Mouse (Mus musculus) hindbrain, embryonic 14.5 days (tissue): ENCODE measurements around the gene Tmem170. TPM values are rescaled to one million over a fixed set of nuclear protein-coding genes. Genes with fewer than 3 reads are reported as not detected.

Experiments
- ATAC-seq: fragments of 200-750 bp; cut with Nextera tagmentation; 2 replicates; pipeline ENCODE4 v1.8.0; 2017; ENCODE audit warnings: moderate number of reproducible peaks, mild to moderate bottlenecking, moderate TSS enrichment, moderate library complexity; ENCODE audit not compliant: low FRiP score
- DNase-seq: peaks from one replicate; pipeline ENCODE4 v3.0.0-alpha.2; 2015; ENCODE audit warnings: low spot score
- H3K27ac ChIP-seq: fragments of 300-500 bp; sonication (generic); 2 replicates; pipeline ENCODE4 v1.5.1; 2014; ENCODE audit warnings: mild to moderate bottlenecking, moderate library complexity
- H3K27me3 ChIP-seq: fragments of 300-500 bp; sonication (generic); 2 replicates; pipeline ENCODE4 v1.6.1; 2014; ENCODE audit warnings: mild to moderate bottlenecking, low read length, mixed read lengths; ENCODE audit not compliant: control insufficient read depth, insufficient read depth
- H3K36me3 ChIP-seq: fragments of 300-500 bp; sonication (generic); replicated peaks from 2 replicates; pipeline ENCODE4 v1.6.1; 2014; ENCODE audit not compliant: control insufficient read depth, insufficient read depth
- H3K4me1 ChIP-seq: fragments of 300-500 bp; sonication (generic); replicated peaks from 2 replicates; pipeline ENCODE4 v1.6.1; 2014; ENCODE audit warnings: antibody characterized with exemption, low read length, mixed read lengths; ENCODE audit not compliant: control insufficient read depth, insufficient read depth
- H3K4me2 ChIP-seq: fragments of 300-500 bp; sonication (generic); replicated peaks from 2 replicates; pipeline ENCODE4 v1.6.1; 2014; ENCODE audit warnings: mild to moderate bottlenecking, moderate library complexity
- H3K4me3 ChIP-seq: fragments of 300-500 bp; sonication (generic); replicated peaks from 2 replicates; pipeline ENCODE4 v1.5.1; 2014; ENCODE audit warnings: mild to moderate bottlenecking, low read length
- H3K9ac ChIP-seq: fragments of 300-500 bp; sonication (generic); 2 replicates; pipeline ENCODE4 v1.6.1; 2014
- H3K9me3 ChIP-seq: fragments of 300-500 bp; sonication (generic); 2 replicates; pipeline ENCODE4 v1.6.1; 2016; ENCODE audit warnings: low read length; ENCODE audit not compliant: control insufficient read depth
- WGBS: fragments of 180-500 bp; shearing (Covaris S2); extraction: QIAGEN DNeasy Blood & Tissue Kit; methylation state at CpG from one replicate; pipeline ENCODE4 v1.1.7; 2014; 5-methylcytosine and 5-hydroxymethylcytosine counted together
- polyA plus RNA-seq: library from polyadenylated mRNA; unstranded; fragments of >200 nt; fragmentation: Nextera tagmentation; extraction: Ambion mirVana; gene quantifications from 2 replicates; pipeline ENCODE4 v1.2.1, GENCODE M21; 2014

The Tmem170 gene
- 2.8 and 3.7 TPM in 2 replicates for polyA plus RNA-seq

DNA sequence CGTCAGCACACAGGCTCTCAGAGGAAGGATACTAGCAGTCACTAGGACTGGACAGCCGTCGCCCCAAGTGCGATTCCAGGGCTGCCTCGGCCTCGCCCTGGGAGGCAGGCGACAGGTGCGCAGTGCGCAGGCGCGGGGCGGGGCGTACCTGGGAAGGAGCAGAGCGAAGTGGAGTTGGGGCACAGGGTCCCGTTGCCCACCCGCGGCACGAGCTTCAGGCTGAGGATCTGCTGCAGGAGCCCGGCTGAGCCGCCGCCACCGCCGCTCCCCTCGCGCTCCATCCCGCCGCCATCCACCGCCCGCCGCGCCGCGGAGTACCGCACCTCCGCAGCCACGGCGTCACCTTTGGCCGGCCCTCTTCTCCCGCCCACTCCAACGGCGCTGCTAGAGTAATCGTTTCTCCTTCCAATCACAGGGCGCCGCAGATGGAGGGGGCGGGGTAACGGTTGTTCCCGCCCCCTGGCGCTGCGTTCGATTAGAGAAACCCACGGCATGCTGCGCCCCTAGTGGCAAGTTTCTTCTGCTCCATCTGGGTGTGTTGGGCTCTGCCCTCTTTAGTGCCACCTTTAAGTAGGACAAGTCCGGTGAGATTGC is at the start of gene Tmem170:
Tmem170 (minus strand) TSS at position 396 of the 594 bp plus-strand sequence.
- Histone ChIP-seq H3K27me3 (no peaks in the 10 kb centered on the region), H3K36me3 (no peaks in the 10 kb centered on the region), H3K4me2 (peak within 1 kb of the TSS; percentile 67), H3K27ac (peak within 1 kb of the TSS; percentile 69; the same call in 1 of the 2 replicates), H3K4me1 (peaks cover 8% of the 10 kb centered on the region), H3K4me3 (peak within 1 kb of the TSS; percentile 86), H3K9ac (peak within 1 kb of the TSS; percentile 73), H3K9me3 (no peaks in the 10 kb centered on the region)
- DNase-seq = peak; percentile 98
- peak; percentile 99 for ATAC-seq
- WGBS = under 1% methylated on average over 50 of the region's 53 CpGs

DNA sequence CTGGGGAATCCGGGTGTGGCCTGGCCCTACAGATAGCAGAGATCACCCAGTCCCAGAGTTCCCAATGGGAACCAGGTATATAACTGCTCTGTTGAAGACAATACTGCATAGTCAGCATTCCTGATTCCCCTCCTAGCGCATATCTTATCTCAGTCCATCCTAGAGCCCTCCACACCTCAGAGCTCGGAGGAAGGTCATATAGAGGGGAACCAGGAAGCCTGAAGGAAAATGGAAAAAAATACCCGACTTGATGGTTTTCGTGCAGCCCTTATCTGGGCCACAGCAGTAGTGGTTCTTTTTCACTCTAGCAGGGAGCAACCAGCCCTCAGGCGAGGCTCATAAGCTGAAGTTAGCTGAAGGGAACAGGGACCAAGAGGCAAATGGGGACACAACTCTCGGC is 48.4 kb upstream of the Tmem170 start:
- Histone ChIP-seq H3K9ac (no peak overlapping the region), H3K27me3 (no peaks in the 10 kb centered on the region), H3K4me3 (no peak overlapping the region), H3K36me3 (0 out of 2 replicates have a peak, but pooled peaks cover 6% of the 10 kb centered on the region), H3K4me2 (no peak overlapping the region), H3K4me1 (no peaks in the 10 kb centered on the region), H3K27ac (no peak overlapping the region), H3K9me3 (no peaks in the 10 kb centered on the region)
- ATAC-seq (no peak), DNase-seq (no peak)
- WGBS = 82% methylated on average over 7 of the region's 7 CpGs

DNA sequence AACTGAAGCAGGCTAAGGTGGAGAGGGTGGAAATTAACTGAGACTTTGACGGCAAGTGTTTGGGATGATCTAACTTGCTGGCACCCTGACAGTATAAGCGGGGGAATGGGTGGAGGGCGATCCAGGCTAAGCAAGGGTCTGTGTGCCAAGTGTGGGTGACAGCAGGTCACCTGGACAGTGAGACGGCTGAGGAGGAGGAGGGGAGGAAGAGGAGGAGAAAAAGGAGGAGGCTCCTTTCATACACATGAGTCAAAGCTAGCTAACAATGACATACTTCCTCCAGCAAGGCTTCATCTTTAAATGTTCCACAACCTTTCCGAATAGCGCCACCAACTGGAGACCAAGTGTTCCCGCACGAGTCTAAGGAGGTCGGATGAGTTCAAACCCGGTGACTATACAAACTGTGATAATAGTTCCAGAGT is 46.8 kb upstream of the Tmem170 start:
- Histone ChIP-seq H3K27ac (no peak overlapping the region), H3K9me3 (no peaks in the 10 kb centered on the region), H3K9ac (no peak overlapping the region), H3K27me3 (no peaks in the 10 kb centered on the region), H3K36me3 (peaks cover 9% of the 10 kb centered on the region; the same call in 1 of the 2 replicates), H3K4me2 (no peak overlapping the region), H3K4me3 (no peak overlapping the region), H3K4me1 (no peaks in the 10 kb centered on the region)
- DNase-seq = peak; percentile 48
- no peak for ATAC-seq
- 32% methylated on average over 10 of the region's 10 CpGs for WGBS

DNA sequence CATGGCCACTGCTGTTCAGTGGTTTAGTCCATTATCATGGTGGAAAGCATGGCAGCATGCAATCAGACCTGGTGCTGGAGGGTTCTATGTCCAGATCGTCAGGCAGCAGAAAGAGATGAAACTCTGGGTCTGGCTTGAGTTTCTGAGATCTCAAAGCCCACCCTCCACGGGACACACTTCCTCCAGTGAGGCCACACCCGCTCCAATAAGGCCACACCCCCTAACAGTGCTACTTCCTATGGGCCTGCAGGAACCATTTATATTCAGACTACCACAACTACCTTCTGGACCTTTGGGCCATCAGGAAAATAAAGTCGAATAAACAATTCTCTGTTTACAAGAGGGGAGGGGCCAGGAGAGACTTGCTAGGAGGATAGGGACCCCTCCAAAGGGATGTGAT is 44.4 kb upstream of the Tmem170 start:
- H3K36me3 ChIP-seq = peaks cover 18% of the 10 kb centered on the region; the same call in 1 of the 2 replicates
- no peaks in the 10 kb centered on the region for H3K27me3 ChIP-seq
- H3K9ac ChIP-seq = no peak overlapping the region
- WGBS = 91% methylated on average over 4 of the region's 4 CpGs
- no peaks in the 10 kb centered on the region for H3K9me3 ChIP-seq
- no peak overlapping the region for H3K4me3 ChIP-seq
- no peak overlapping the region for H3K27ac ChIP-seq
- no peak for ATAC-seq
- H3K4me2 ChIP-seq = no peak overlapping the region
- no peak for DNase-seq
- H3K4me1 ChIP-seq = no peaks in the 10 kb centered on the region

DNA sequence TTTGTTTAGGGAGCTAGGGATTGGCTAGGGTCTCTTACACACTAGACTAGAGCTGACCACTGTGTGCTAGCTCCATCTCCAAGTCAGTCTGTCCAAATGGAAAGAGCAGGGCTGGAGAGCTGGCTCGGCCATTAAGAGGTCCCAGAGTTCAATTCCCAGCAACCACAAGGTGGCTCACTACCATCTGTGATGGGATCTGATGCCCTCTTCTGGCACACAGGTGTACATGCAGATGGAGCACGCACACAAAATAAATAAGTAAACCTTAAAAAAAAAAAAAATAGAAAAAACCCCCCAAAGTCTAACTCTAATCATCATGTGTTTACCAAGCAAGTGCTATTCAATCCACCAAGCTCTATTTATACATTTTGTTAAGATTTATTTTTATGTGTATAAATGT is 43.1 kb upstream of the Tmem170 start:
- Histone ChIP-seq H3K4me3 (no peak overlapping the region), H3K9me3 (no peaks in the 10 kb centered on the region), H3K9ac (no peak overlapping the region), H3K4me1 (no peaks in the 10 kb centered on the region), H3K27ac (no peak overlapping the region), H3K4me2 (no peak overlapping the region), H3K36me3 (peaks cover 18% of the 10 kb centered on the region; the same call in 1 of the 2 replicates), H3K27me3 (no peaks in the 10 kb centered on the region)
- no peak for DNase-seq
- WGBS = 86% methylated on average over 2 of the region's 2 CpGs
- no peak for ATAC-seq

DNA sequence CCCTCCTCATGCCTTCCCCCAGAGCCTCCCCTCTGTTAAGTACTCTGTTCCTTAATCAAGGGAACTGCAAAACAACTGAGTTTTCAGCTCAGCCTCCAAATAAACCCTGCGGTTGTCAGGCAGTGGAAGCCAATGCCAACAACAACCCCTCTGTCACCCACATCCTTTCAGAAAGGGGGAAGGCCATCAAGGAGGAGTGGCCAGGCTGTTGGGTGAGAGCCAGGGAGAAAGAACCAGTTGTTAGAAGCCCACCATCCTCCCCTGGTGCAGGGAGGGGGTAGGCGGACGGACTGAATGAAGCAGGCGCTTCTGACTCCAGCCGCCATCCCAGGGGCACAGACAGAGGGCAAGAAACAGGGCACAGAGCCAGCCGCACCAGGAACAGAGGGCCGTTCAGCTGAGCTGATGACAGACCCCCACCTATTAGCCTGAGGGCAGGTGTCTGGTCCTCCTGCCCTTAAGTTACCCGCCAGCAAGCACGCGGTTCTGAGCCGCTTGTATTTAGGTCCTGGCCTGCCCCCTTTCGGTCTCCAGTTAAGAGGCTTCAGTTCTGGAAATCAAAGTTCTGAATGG is 36.4 kb upstream of the Tmem170 start:
- ATAC-seq = peak; percentile 90
- DNase-seq = peak; percentile 61
- no peaks in the 10 kb centered on the region for H3K9me3 ChIP-seq
- peaks cover 14% of the 10 kb centered on the region; the same call in 1 of the 2 replicates for H3K4me1 ChIP-seq
- peaks cover 15% of the 10 kb centered on the region; the same call in 1 of the 2 replicates for H3K36me3 ChIP-seq
- no peak overlapping the region for H3K4me3 ChIP-seq
- no peaks in the 10 kb centered on the region for H3K27me3 ChIP-seq
- 32% methylated on average over 12 of the region's 12 CpGs for WGBS
- peak overlapping the region; percentile 35; the same call in 1 of the 2 replicates for H3K27ac ChIP-seq
- H3K9ac ChIP-seq = no peak overlapping the region
- H3K4me2 ChIP-seq = peak overlapping the region; percentile 21; the same call in 1 of the 2 replicates

DNA sequence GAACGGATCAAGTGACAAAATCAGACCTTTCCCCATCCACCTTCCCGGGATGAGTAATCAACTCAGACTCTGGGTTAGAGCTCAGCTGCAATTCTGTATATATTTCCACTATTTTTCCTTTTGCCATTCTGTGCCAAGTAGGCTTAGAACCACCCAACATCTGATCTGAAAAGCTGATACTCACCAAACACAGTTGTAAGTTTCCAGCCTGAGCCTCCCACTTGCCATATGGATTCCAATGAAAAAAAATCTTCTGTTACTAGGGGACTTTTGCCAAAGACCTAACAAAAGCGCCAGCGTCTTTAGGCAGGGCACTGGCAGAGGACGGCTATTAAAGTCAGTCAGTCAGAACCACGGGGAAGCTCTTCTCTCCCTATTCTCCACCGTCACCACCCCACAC is 35.0 kb upstream of the Tmem170 start:
- 35% methylated on average over 7 of the region's 7 CpGs for WGBS
- Histone ChIP-seq H3K9ac (no peak overlapping the region), H3K36me3 (0 out of 2 replicates have a peak, but pooled peaks cover 6% of the 10 kb centered on the region), H3K4me1 (peaks cover 14% of the 10 kb centered on the region; the same call in 1 of the 2 replicates), H3K4me3 (no peak overlapping the region), H3K27ac (0 out of 2 replicates have a peak overlapping the region, but pooled peaks have one; percentile 27), H3K27me3 (no peaks in the 10 kb centered on the region), H3K4me2 (no peak overlapping the region), H3K9me3 (no peaks in the 10 kb centered on the region)
- ATAC-seq (no peak), DNase-seq (no peak)

DNA sequence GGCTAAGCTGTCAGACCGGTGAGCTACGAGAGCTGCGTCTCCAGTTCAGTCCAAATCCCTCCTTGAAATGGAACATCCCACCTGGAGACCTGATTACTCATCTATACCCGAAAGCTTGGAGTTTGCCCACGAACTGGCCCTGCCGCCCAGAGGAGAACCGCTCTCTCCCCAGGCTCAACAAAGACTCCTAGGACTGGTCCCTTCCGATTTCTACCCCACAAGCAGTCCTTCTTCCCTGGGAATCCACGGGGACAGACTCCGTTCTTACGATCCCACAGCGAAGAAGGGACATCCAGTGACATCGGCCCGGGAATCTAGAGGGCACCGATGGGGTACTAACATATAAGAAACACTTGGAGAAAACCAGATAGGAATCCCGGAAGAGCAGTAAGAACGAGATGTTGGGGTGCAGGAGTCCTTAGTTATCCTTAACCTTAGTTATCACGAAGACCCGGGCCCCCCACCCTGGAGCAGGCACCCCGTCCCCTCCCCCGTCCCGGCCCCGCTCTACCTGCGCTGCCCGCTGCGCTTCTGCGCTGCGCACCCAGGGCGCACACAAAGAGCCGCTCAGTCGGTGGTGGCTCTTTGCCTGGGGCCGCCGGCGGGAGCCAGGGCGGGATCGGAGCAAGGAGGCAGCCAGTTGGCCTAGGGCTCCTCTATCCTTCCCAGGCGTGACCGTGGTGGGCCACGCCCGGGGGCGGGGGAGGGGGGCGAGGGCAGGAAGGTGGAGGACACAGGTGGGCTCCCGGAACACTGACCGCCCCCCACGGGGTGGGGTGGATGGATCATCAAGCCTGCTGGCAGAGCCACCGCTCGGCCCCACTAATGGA is 33.3 kb upstream of the Tmem170 start, which contains the start of gene Chst5:
Chst5 (minus strand) TSS at position 827 of the 830 bp plus-strand sequence.
- Histone ChIP-seq H3K4me2 (peak within 1 kb of the TSS; percentile 81), H3K36me3 (0 out of 2 replicates have a peak, but pooled peaks cover 3% of the 10 kb centered on the region), H3K9me3 (no peaks in the 10 kb centered on the region), H3K4me3 (peak within 1 kb of the TSS; percentile 38), H3K27ac (no peak within 1 kb of the TSS; the same call in 1 of the 2 replicates), H3K9ac (peak within 1 kb of the TSS; percentile 72), H3K27me3 (no peaks in the 10 kb centered on the region), H3K4me1 (peaks cover 14% of the 10 kb centered on the region; the same call in 1 of the 2 replicates)
- WGBS = 4% methylated on average over 45 of the region's 47 CpGs
- DNase-seq (no peak), ATAC-seq (peak; percentile 44; the same call in 1 of the 2 replicates)
